Mouse (Mus musculus) T-cell, adult 2 months (primary cell): ENCODE data around the gene Nrp1.

Experiments used
- DNase-seq: peaks from one replicate; pipeline ENCODE4 v3.0.0; 2022; ENCODE audit warnings: low spot score

Gene Nrp1

GRCm38 (mm10) chr8:128505866-128506265 lies 147.5 kb downstream of the Nrp1 start:
- DNase-seq: no peak

GRCm38 (mm10) chr8:128508723-128509122 lies 150.3 kb downstream of the Nrp1 start:
- no peak for DNase-seq

- DNase-seq: no peak
Measured at GRCm38 (mm10) chr8:128511021-128511420, 152.6 kb downstream of the Nrp1 start.

GRCm38 (mm10) chr8:128511732-128512131 lies 153.3 kb downstream of the Nrp1 start:
- no peak for DNase-seq

- DNase-seq: no peak
Measured at GRCm38 (mm10) chr8:128516846-128517446, 158.5 kb downstream of the Nrp1 start.

GRCm38 (mm10) chr8:128517546-128518102 lies 159.2 kb downstream of the Nrp1 start:
- no peak for DNase-seq

- peak; percentile 27 for DNase-seq
Measured at GRCm38 (mm10) chr8:128519366-128519765, 161.0 kb downstream of the Nrp1 start.

- no peak for DNase-seq
Measured at GRCm38 (mm10) chr8:128523825-128524224, 165.4 kb downstream of the Nrp1 start.

GRCm38 (mm10) chr8:128525912-128526311 lies 167.5 kb downstream of the Nrp1 start:
- no peak for DNase-seq

GRCm38 (mm10) chr8:128528591-128529383 lies 170.4 kb downstream of the Nrp1 start:
- DNase-seq: no peak

GRCm38 (mm10) chr8:128534442-128534871 lies 176.1 kb downstream of the Nrp1 start:
- DNase-seq: no peak

- DNase-seq: no peak
Measured at GRCm38 (mm10) chr8:128535685-128536084, 177.3 kb downstream of the Nrp1 start.

GRCm38 (mm10) chr8:128538378-128538777 lies 180.0 kb downstream of the Nrp1 start:
- DNase-seq: no peak

- DNase-seq: no peak
Measured at GRCm38 (mm10) chr8:128541355-128542090, 183.1 kb downstream of the Nrp1 start.

- no peak for DNase-seq
Measured at GRCm38 (mm10) chr8:128544128-128544846, 185.9 kb downstream of the Nrp1 start.

GRCm38 (mm10) chr8:128546287-128546686 lies 187.9 kb downstream of the Nrp1 start:
- no peak for DNase-seq

GRCm38 (mm10) chr8:128547361-128547760 lies 189.0 kb downstream of the Nrp1 start:
- no peak for DNase-seq

GRCm38 (mm10) chr8:128549738-128550137 lies 191.3 kb downstream of the Nrp1 start:
- DNase-seq: peak; percentile 47

GRCm38 (mm10) chr8:128551421-128552139 lies 193.2 kb downstream of the Nrp1 start:
- DNase-seq: peak; percentile 62
